Mouse (Mus musculus) olfactory bulb, adult 2 months (tissue): ENCODE data around the gene Msh5.

ENCODE experiments used
- CTCF ChIP-seq: fragments of 200-500 bp; IDR thresholded peaks from 2 replicates; pipeline ENCODE4 v1.5.1; 2012; ENCODE audit warnings: low read depth, mild to moderate bottlenecking, low read length, moderate library complexity; ENCODE audit not compliant: insufficient read depth
- POLR2A ChIP-seq: fragments of 200-500 bp; IDR thresholded peaks from 2 replicates; pipeline ENCODE4 v1.6.1; 2012; ENCODE audit warnings: mild to moderate bottlenecking, low read depth, low read length, moderate library complexity; ENCODE audit not compliant: insufficient read depth

DNA sequence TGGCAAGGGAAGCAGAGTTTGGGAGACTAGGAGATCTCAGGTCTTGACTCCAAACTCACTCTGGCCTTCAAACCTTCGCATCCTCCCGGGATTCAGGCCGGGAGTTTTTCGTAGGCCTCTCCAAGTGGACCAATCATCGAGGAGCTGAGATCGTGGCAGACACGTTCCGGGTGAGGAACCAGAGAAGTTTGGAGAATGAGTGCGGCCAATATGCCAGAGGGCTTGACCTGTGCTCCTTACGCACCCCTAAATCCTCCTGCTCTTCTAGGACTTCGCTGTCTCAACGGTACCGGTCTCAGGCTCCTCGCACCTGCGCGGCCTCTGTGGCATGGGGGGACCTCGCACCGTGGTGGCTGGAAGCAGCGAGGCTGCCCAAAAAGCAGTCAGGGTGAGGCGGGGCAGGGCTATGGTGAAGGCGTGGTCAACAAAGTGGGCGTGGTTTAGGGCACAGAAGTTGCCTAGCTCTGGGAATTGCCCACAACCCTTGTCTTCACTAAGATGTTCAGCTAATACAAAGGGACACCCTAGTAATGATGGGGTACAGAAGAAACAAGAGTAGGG lies 14.3 kb upstream of the Msh5 start:
- no peak for TF ChIP-seq CTCF
- no peak for TF ChIP-seq POLR2A
